Mouse (Mus musculus) forebrain, embryonic 12.5 days (tissue): ENCODE results near the gene Stat5b. TPM values are rescaled to one million over a fixed set of nuclear protein-coding genes. Genes with fewer than 3 reads are reported as not detected.

Experiments
- ATAC-seq: fragments of 200-750 bp; cut with Nextera tagmentation; 2 replicates; pipeline ENCODE4 v1.8.0; 2017; ENCODE audit warnings: moderate TSS enrichment; ENCODE audit not compliant: low FRiP score
- H3K27ac ChIP-seq: fragments of 300-500 bp; sonication (generic); 2 replicates; pipeline ENCODE4 v1.5.1; 2016; ENCODE audit warnings: mild to moderate bottlenecking
- H3K27me3 ChIP-seq: fragments of 300-500 bp; sonication (generic); 2 replicates; pipeline ENCODE4 v1.6.1; 2016; ENCODE audit warnings: mild to moderate bottlenecking
- H3K36me3 ChIP-seq: fragments of 300-500 bp; sonication (generic); replicated peaks from 2 replicates; pipeline ENCODE4 v1.6.1; 2016; ENCODE audit warnings: mild to moderate bottlenecking
- H3K4me1 ChIP-seq: fragments of 300-500 bp; sonication (generic); 2 replicates; pipeline ENCODE4 v1.6.1; 2016
- H3K4me2 ChIP-seq: fragments of 300-500 bp; sonication (generic); 2 replicates; pipeline ENCODE4 v1.6.1; 2016; ENCODE audit warnings: mild to moderate bottlenecking, moderate library complexity
- H3K4me3 ChIP-seq: fragments of 300-500 bp; sonication (generic); replicated peaks from 2 replicates; pipeline ENCODE4 v1.5.1; 2016; ENCODE audit warnings: mild to moderate bottlenecking
- H3K9ac ChIP-seq: fragments of 300-500 bp; sonication (generic); 2 replicates; pipeline ENCODE4 v1.6.1; 2016; ENCODE audit warnings: mild to moderate bottlenecking
- H3K9me3 ChIP-seq: fragments of 300-500 bp; sonication (generic); 2 replicates; pipeline ENCODE4 v1.6.1; 2016
- WGBS: fragments of 180-500 bp; shearing (Covaris S2); methylation state at CpG from one replicate; pipeline ENCODE4 v1.1.7; 2016; 5-methylcytosine and 5-hydroxymethylcytosine counted together
- polyA plus RNA-seq: library from polyadenylated mRNA; unstranded; fragments of >200 nt; fragmentation: Nextera tagmentation; extraction: Ambion mirVana; gene quantifications from 2 replicates; pipeline ENCODE4 v1.2.1, GENCODE M21; 2016

The Stat5b gene
- polyA plus RNA-seq, 1 experiment from 2014 or later: 16.6 TPM

GRCm38 (mm10) chr11:100887764-100888163 lies 37.2 kb upstream of the Stat5b start:
- Histone ChIP-seq H3K4me1 (no peaks in the 10 kb centered on the region), H3K9me3 (no peaks in the 10 kb centered on the region), H3K4me2 (no peak overlapping the region), H3K4me3 (no peak overlapping the region), H3K9ac (no peak overlapping the region), H3K27ac (no peak overlapping the region), H3K27me3 (no peaks in the 10 kb centered on the region), H3K36me3 (peaks cover 6% of the 10 kb centered on the region; the same call in 1 of the 2 replicates)
- WGBS: 77% methylated on average over 3 of the region's 3 CpGs
- no peak for ATAC-seq

- H3K4me3 ChIP-seq: no peak overlapping the region
- H3K4me2 ChIP-seq: no peak overlapping the region
- no peak for ATAC-seq
- H3K9me3 ChIP-seq: no peaks in the 10 kb centered on the region
- H3K4me1 ChIP-seq: no peaks in the 10 kb centered on the region
- H3K36me3 ChIP-seq: peaks cover 6% of the 10 kb centered on the region; the same call in 1 of the 2 replicates
- H3K27me3 ChIP-seq: no peaks in the 10 kb centered on the region
- 86% methylated on average over 4 of the region's 4 CpGs for WGBS
- no peak overlapping the region for H3K9ac ChIP-seq
- no peak overlapping the region for H3K27ac ChIP-seq
Observed at GRCm38 (mm10) chr11:100887236-100887635, 36.7 kb upstream of the Stat5b start.

GRCm38 (mm10) chr11:100886188-100886740 lies 35.7 kb upstream of the Stat5b start:
- H3K4me1 ChIP-seq: no peaks in the 10 kb centered on the region
- no peaks in the 10 kb centered on the region for H3K27me3 ChIP-seq
- no peaks in the 10 kb centered on the region for H3K9me3 ChIP-seq
- H3K27ac ChIP-seq: no peak overlapping the region
- no peak overlapping the region for H3K4me3 ChIP-seq
- WGBS: 69% methylated on average over 8 of the region's 8 CpGs
- peaks cover 6% of the 10 kb centered on the region; the same call in 1 of the 2 replicates for H3K36me3 ChIP-seq
- no peak overlapping the region for H3K9ac ChIP-seq
- no peak overlapping the region for H3K4me2 ChIP-seq
- ATAC-seq: no peak

GRCm38 (mm10) chr11:100885472-100885871 lies 34.9 kb upstream of the Stat5b start:
- no peak overlapping the region for H3K4me2 ChIP-seq
- H3K4me1 ChIP-seq: no peaks in the 10 kb centered on the region
- H3K4me3 ChIP-seq: no peak overlapping the region
- H3K27ac ChIP-seq: no peak overlapping the region
- H3K36me3 ChIP-seq: peaks cover 6% of the 10 kb centered on the region; the same call in 1 of the 2 replicates
- H3K9ac ChIP-seq: no peak overlapping the region
- no peak for ATAC-seq
- H3K27me3 ChIP-seq: no peaks in the 10 kb centered on the region
- H3K9me3 ChIP-seq: no peaks in the 10 kb centered on the region

- no peak for ATAC-seq
- H3K27me3 ChIP-seq: no peaks in the 10 kb centered on the region
Observed at GRCm38 (mm10) chr11:100883640-100884039, 33.1 kb upstream of the Stat5b start.

GRCm38 (mm10) chr11:100879321-100880078 lies 29.0 kb upstream of the Stat5b start:
- no peak for ATAC-seq
- WGBS: 79% methylated on average over 15 of the region's 15 CpGs

More at GRCm38 (mm10) chr11:100883640-100884039, 33.1 kb upstream of the Stat5b start:
- Histone ChIP-seq H3K4me3 (no peak overlapping the region), H3K9me3 (no peaks in the 10 kb centered on the region), H3K9ac (no peak overlapping the region), H3K4me1 (no peaks in the 10 kb centered on the region), H3K36me3 (no peaks in the 10 kb centered on the region; the same call in 1 of the 2 replicates), H3K4me2 (no peak overlapping the region), H3K27ac (no peak overlapping the region)
- 92% methylated on average over 10 of the region's 10 CpGs for WGBS

GRCm38 (mm10) chr11:100875761-100876160 lies 25.2 kb upstream of the Stat5b start:
- no peak overlapping the region for H3K9ac ChIP-seq
- no peak overlapping the region for H3K4me2 ChIP-seq
- H3K27me3 ChIP-seq: peaks cover 5% of the 10 kb centered on the region; the same call in 1 of the 2 replicates
- H3K4me1 ChIP-seq: no peaks in the 10 kb centered on the region
- H3K4me3 ChIP-seq: no peak overlapping the region
- H3K9me3 ChIP-seq: no peaks in the 10 kb centered on the region
- WGBS: 73% methylated on average over 3 of the region's 3 CpGs
- no peaks in the 10 kb centered on the region for H3K36me3 ChIP-seq
- H3K27ac ChIP-seq: no peak overlapping the region
- no peak for ATAC-seq

More at GRCm38 (mm10) chr11:100879321-100880078, 29.0 kb upstream of the Stat5b start:
- no peaks in the 10 kb centered on the region for H3K4me1 ChIP-seq
- H3K27ac ChIP-seq: no peak overlapping the region
- no peaks in the 10 kb centered on the region for H3K36me3 ChIP-seq
- H3K27me3 ChIP-seq: no peaks in the 10 kb centered on the region
- H3K9me3 ChIP-seq: no peaks in the 10 kb centered on the region
- no peak overlapping the region for H3K4me3 ChIP-seq
- no peak overlapping the region for H3K4me2 ChIP-seq
- no peak overlapping the region for H3K9ac ChIP-seq

- Histone ChIP-seq H3K4me3 (no peak overlapping the region), H3K4me1 (no peaks in the 10 kb centered on the region), H3K9me3 (no peaks in the 10 kb centered on the region), H3K4me2 (no peak overlapping the region), H3K27me3 (peaks cover 5% of the 10 kb centered on the region; the same call in 1 of the 2 replicates), H3K36me3 (no peaks in the 10 kb centered on the region), H3K9ac (no peak overlapping the region), H3K27ac (no peak overlapping the region)
- 80% methylated on average over 8 of the region's 8 CpGs for WGBS
- no peak for ATAC-seq
Observed at GRCm38 (mm10) chr11:100870968-100871350, 20.4 kb upstream of the Stat5b start.

GRCm38 (mm10) chr11:100870256-100870967 lies 19.9 kb upstream of the Stat5b start:
- Histone ChIP-seq H3K9me3 (no peaks in the 10 kb centered on the region), H3K27me3 (peaks cover 5% of the 10 kb centered on the region; the same call in 1 of the 2 replicates), H3K27ac (no peak overlapping the region), H3K36me3 (no peaks in the 10 kb centered on the region), H3K9ac (no peak overlapping the region), H3K4me3 (no peak overlapping the region), H3K4me2 (no peak overlapping the region), H3K4me1 (no peaks in the 10 kb centered on the region)
- no peak for ATAC-seq
- 84% methylated on average over 10 of the region's 10 CpGs for WGBS

- Histone ChIP-seq H3K4me3 (no peak overlapping the region), H3K4me1 (no peaks in the 10 kb centered on the region), H3K27me3 (peaks cover 31% of the 10 kb centered on the region), H3K9ac (no peak overlapping the region), H3K4me2 (no peak overlapping the region), H3K36me3 (no peaks in the 10 kb centered on the region), H3K9me3 (no peaks in the 10 kb centered on the region), H3K27ac (no peak overlapping the region)
- no peak for ATAC-seq
- WGBS: 83% methylated on average over 7 of the region's 7 CpGs
Observed at GRCm38 (mm10) chr11:100865618-100866017, 15.1 kb upstream of the Stat5b start.

GRCm38 (mm10) chr11:100863141-100863540 lies 12.6 kb upstream of the Stat5b start:
- 89% methylated on average over 10 of the region's 10 CpGs for WGBS
- H3K9ac ChIP-seq: no peak overlapping the region
- H3K4me1 ChIP-seq: 0 out of 2 replicates have a peak, but pooled peaks cover 4% of the 10 kb centered on the region
- no peak overlapping the region for H3K27ac ChIP-seq
- H3K36me3 ChIP-seq: no peaks in the 10 kb centered on the region
- no peaks in the 10 kb centered on the region for H3K9me3 ChIP-seq
- H3K4me3 ChIP-seq: no peak overlapping the region
- peaks cover 56% of the 10 kb centered on the region for H3K27me3 ChIP-seq
- no peak overlapping the region for H3K4me2 ChIP-seq
- ATAC-seq: no peak

- Histone ChIP-seq H3K9ac (no peak overlapping the region), H3K4me2 (no peak overlapping the region), H3K9me3 (no peaks in the 10 kb centered on the region), H3K4me3 (no peak overlapping the region), H3K27me3 (peaks cover 66% of the 10 kb centered on the region), H3K4me1 (0 out of 2 replicates have a peak, but pooled peaks cover 4% of the 10 kb centered on the region), H3K27ac (no peak overlapping the region), H3K36me3 (no peaks in the 10 kb centered on the region)
- WGBS: 34% methylated on average over 3 of the region's 3 CpGs
- no peak for ATAC-seq
Observed at GRCm38 (mm10) chr11:100861836-100862235, 11.3 kb upstream of the Stat5b start.
